25 mouse cellular contexts compared by ENCODE assay signal in genomic region chr5:97906537-97907266, GRCm38 (mm10).
DNase-seq lines count a peak whose midpoint lies in the region; TF ChIP-seq lines count a peak whose summit lies in the region.
"Had no signal": no experiment of that assay in that cellular context is flagged by ENCODE, and none has a peak within 500 bp of the region (broad histone marks: within the 10 kb centered on the region; RNA-seq: fewer than 3 reads in every experiment).

No protein-coding gene starts in this region.

- no peak for TF ChIP-seq POLR2A in cortical plate, adult 2 months (IDR thresholded peaks at IDR 0.05; ENCODE audit: extremely low read depth, insufficient read depth, low read length)

- H3K4me1 ChIP-seq in cortical plate, adult 2 months (ENCODE audit: control insufficient read depth, insufficient read depth, low read length), result peaks cover 1% of the 10 kb centered on the region; the same call in 1 of the 2 replicates
- H3K4me1 ChIP-seq: hindbrain, embryonic 12.5 days; kidney, embryonic 15.5 days; midbrain, embryonic 10.5 days; neural tube, embryonic 13.5 days; stomach, embryonic 15.5 days had no signal

- DNase-seq in gastrocnemius, adult 18-20 months (ENCODE audit: low spot score), result peak; percentile 26
- DNase-seq in gastrocnemius, postnatal 10 days, result no peak
- DNase-seq in layer of hippocampus, adult 2 months (ENCODE audit: low spot score in 2 of 2), result no peak
- no peak for DNase-seq in layer of hippocampus, adult 8-10 months (ENCODE audit: low spot score in 2 of 2)
- DNase-seq in mesoderm, embryonic 11.5 days (ENCODE audit: low read depth, low spot score), result peak; percentile 55
- no peak for DNase-seq in adipocyte (ENCODE audit: low spot score)
- DNase-seq: adrenal gland, postnatal 36 days; cerebellum, adult 11 months; cerebellum, adult 9-11 months; gastrocnemius, postnatal 14 days; heart, adult 11 months; heart, postnatal 14 days; kidney, adult 11 months; kidney, postnatal 36 days; retina, postnatal 1 day; right cerebral cortex, postnatal 25 days; thymus, adult 18-20 months had no signal

- TF ChIP-seq CTCF in layer of hippocampus, adult 2 months (conservative IDR thresholded peaks at IDR 0.05), result no peak
- TF ChIP-seq CTCF in cortical plate, adult 2 months (IDR thresholded peaks at IDR 0.05; ENCODE audit: extremely low read depth, insufficient read depth, low read length), result no peak

- H3K27ac ChIP-seq in layer of hippocampus, adult 2 months, result peak overlapping the region; percentile 64
- 0 out of 2 replicates have a peak overlapping the region, but pooled peaks have one; percentile 45 for H3K27ac ChIP-seq in cortical plate, adult 2 months (ENCODE audit: insufficient read depth, low read length)
- H3K27ac ChIP-seq: hindbrain, embryonic 12.5 days; kidney, embryonic 15.5 days; macrophage; midbrain, embryonic 10.5 days; neural tube, embryonic 13.5 days; stomach, embryonic 15.5 days had no signal

- H3K4me3 ChIP-seq in layer of hippocampus, adult 2 months, result no peak overlapping the region
- H3K4me3 ChIP-seq in cortical plate, adult 2 months (ENCODE audit: insufficient read depth, low read length), result no peak overlapping the region
- H3K4me3 ChIP-seq: hindbrain, embryonic 12.5 days; kidney, embryonic 15.5 days; midbrain, embryonic 10.5 days; myocyte; neural tube, embryonic 13.5 days; stomach, embryonic 15.5 days had no signal

Comparison
In these comparisons a context has a peak if more than half of its experiments do, and no peak if none do; other contexts are left out.
1. DNase-seq: peak in gastrocnemius, adult 18-20 months (single experiment) and mesoderm, embryonic 11.5 days (single experiment); none in gastrocnemius, postnatal 10 days (single experiment), layer of hippocampus, adult 2 months (0 of 2), layer of hippocampus, adult 8-10 months (0 of 2) and adipocyte (single experiment).